Mouse (Mus musculus) midbrain, embryonic 16.5 days (tissue): ENCODE data around the gene Ace. TPM values are rescaled to one million over a fixed set of nuclear protein-coding genes. Genes with fewer than 3 reads are reported as not detected.

Experiments used
- ATAC-seq: fragments of 200-750 bp; cut with Nextera tagmentation; 2 replicates; pipeline ENCODE4 v1.8.0; 2017; ENCODE audit warnings: moderate TSS enrichment
- H3K27ac ChIP-seq: fragments of 300-500 bp; sonication (generic); 2 replicates; pipeline ENCODE4 v1.5.1; 2014; ENCODE audit warnings: mild to moderate bottlenecking, low read length, mixed read lengths
- H3K27me3 ChIP-seq: fragments of 300-500 bp; sonication (generic); 2 replicates; pipeline ENCODE4 v1.6.1; 2014; ENCODE audit warnings: low read depth, low read length, mixed read lengths; ENCODE audit not compliant: control insufficient read depth, insufficient read depth
- H3K36me3 ChIP-seq: fragments of 300-500 bp; sonication (generic); 2 replicates; pipeline ENCODE4 v1.6.1; 2014; ENCODE audit warnings: mild to moderate bottlenecking, low read length, moderate library complexity, mixed read lengths; ENCODE audit not compliant: control insufficient read depth, insufficient read depth
- H3K4me1 ChIP-seq: fragments of 300-500 bp; sonication (generic); 2 replicates; pipeline ENCODE4 v1.6.1; 2014; ENCODE audit warnings: mild to moderate bottlenecking, low read length, mixed read lengths; ENCODE audit not compliant: control insufficient read depth, insufficient read depth
- H3K4me2 ChIP-seq: fragments of 300-500 bp; sonication (generic); 2 replicates; pipeline ENCODE4 v1.6.1; 2014; ENCODE audit warnings: mild to moderate bottlenecking, low read length, mixed read lengths
- H3K4me3 ChIP-seq: fragments of 300-500 bp; sonication (generic); 2 replicates; pipeline ENCODE4 v1.5.1; 2014; ENCODE audit warnings: low read depth, mild to moderate bottlenecking, low read length, moderate library complexity, mixed read lengths
- H3K9ac ChIP-seq: fragments of 300-500 bp; sonication (generic); 2 replicates; pipeline ENCODE4 v1.6.1; 2014; ENCODE audit warnings: low read depth, low read length, mixed read lengths
- H3K9me3 ChIP-seq: fragments of 300-500 bp; sonication (generic); replicated peaks from 2 replicates; pipeline ENCODE4 v1.6.1; 2014; ENCODE audit warnings: mild to moderate bottlenecking, low read length, mixed read lengths; ENCODE audit not compliant: control insufficient read depth, poor library complexity, severe bottlenecking
- WGBS: fragments of 180-500 bp; shearing (Covaris S2); extraction: QIAGEN DNeasy Blood & Tissue Kit; methylation state at CpG from one replicate; pipeline ENCODE4 v1.1.7; 2014; 5-methylcytosine and 5-hydroxymethylcytosine counted together
- polyA plus RNA-seq: library from polyadenylated mRNA; unstranded; fragments of >200 nt; fragmentation: Nextera tagmentation; extraction: Ambion mirVana; gene quantifications from 2 replicates; pipeline ENCODE4 v1.2.1, GENCODE M21; 2015

Ace gene
- polyA plus RNA-seq, 1 experiment from 2014 or later, result 8.2 TPM

- no peak overlapping the region for H3K4me2 ChIP-seq
- no peak overlapping the region for H3K4me3 ChIP-seq
- no peaks in the 10 kb centered on the region for H3K36me3 ChIP-seq
- WGBS, result 38% methylated on average over 4 of the region's 4 CpGs
- H3K27me3 ChIP-seq, result no peaks in the 10 kb centered on the region
- no peak overlapping the region for H3K27ac ChIP-seq
- no peaks in the 10 kb centered on the region for H3K4me1 ChIP-seq
- ATAC-seq, result no peak
- H3K9ac ChIP-seq, result no peak overlapping the region
- H3K9me3 ChIP-seq, result no peaks in the 10 kb centered on the region
Observed at GRCm38 (mm10) chr11:106001718-106002117, 34.0 kb downstream of the Ace start.

GRCm38 (mm10) chr11:106004576-106004975 lies 36.8 kb downstream of the Ace start:
- no peaks in the 10 kb centered on the region for H3K36me3 ChIP-seq
- WGBS, result 83% methylated on average over 1 of the region's 1 CpGs
- no peak for ATAC-seq

GRCm38 (mm10) chr11:106005970-106006369 lies 38.2 kb downstream of the Ace start:
- 33% methylated on average over 5 of the region's 5 CpGs for WGBS

More at GRCm38 (mm10) chr11:106004576-106004975, 36.8 kb downstream of the Ace start:
- no peak overlapping the region for H3K4me3 ChIP-seq
- H3K4me1 ChIP-seq, result no peaks in the 10 kb centered on the region
- H3K27ac ChIP-seq, result no peak overlapping the region
- H3K9ac ChIP-seq, result no peak overlapping the region
- H3K4me2 ChIP-seq, result no peak overlapping the region
- H3K9me3 ChIP-seq, result no peaks in the 10 kb centered on the region
- H3K27me3 ChIP-seq, result peaks cover 2% of the 10 kb centered on the region; the same call in 1 of the 2 replicates

GRCm38 (mm10) chr11:106007821-106008220 lies 40.1 kb downstream of the Ace start, which contains the start of gene Kcnh6:
Kcnh6 (plus strand) TSS chr11:106008124.
- Histone ChIP-seq H3K36me3 (no peaks in the 10 kb centered on the region), H3K9ac (peak within 1 kb of the TSS; percentile 55)
- ATAC-seq, result 0 out of 2 replicates have a peak, but pooled peaks have one; percentile 5

More at GRCm38 (mm10) chr11:106005970-106006369, 38.2 kb downstream of the Ace start:
- Histone ChIP-seq H3K4me2 (no peak overlapping the region), H3K4me3 (no peak overlapping the region), H3K9ac (no peak overlapping the region), H3K27ac (no peak overlapping the region), H3K36me3 (no peaks in the 10 kb centered on the region), H3K27me3 (peaks cover 2% of the 10 kb centered on the region; the same call in 1 of the 2 replicates), H3K9me3 (no peaks in the 10 kb centered on the region), H3K4me1 (no peaks in the 10 kb centered on the region)
- ATAC-seq, result no peak

GRCm38 (mm10) chr11:106012711-106013110 lies 45.0 kb downstream of the Ace start:
- H3K4me3 ChIP-seq, result no peak overlapping the region
- ATAC-seq, result no peak
- H3K4me1 ChIP-seq, result peaks cover 5% of the 10 kb centered on the region
- no peak overlapping the region for H3K4me2 ChIP-seq
- H3K27me3 ChIP-seq, result peaks cover 2% of the 10 kb centered on the region; the same call in 1 of the 2 replicates
- 57% methylated on average over 7 of the region's 7 CpGs for WGBS
- no peak overlapping the region for H3K9ac ChIP-seq
- H3K36me3 ChIP-seq, result no peaks in the 10 kb centered on the region
- no peaks in the 10 kb centered on the region for H3K9me3 ChIP-seq
- no peak overlapping the region for H3K27ac ChIP-seq

More at GRCm38 (mm10) chr11:106007821-106008220, 40.1 kb downstream of the Ace start, which contains the start of gene Kcnh6:
- WGBS, result under 1% methylated on average over 23 of the region's 25 CpGs
- Histone ChIP-seq H3K27me3 (peaks cover 2% of the 10 kb centered on the region; the same call in 1 of the 2 replicates), H3K4me1 (no peaks in the 10 kb centered on the region), H3K9me3 (no peaks in the 10 kb centered on the region), H3K27ac (no peak within 1 kb of the TSS), H3K4me3 (peak within 1 kb of the TSS; percentile 13; the same call in 1 of the 2 replicates), H3K4me2 (peak within 1 kb of the TSS; percentile 53)

- H3K4me2 ChIP-seq, result no peak overlapping the region
- peak; percentile 64; the same call in 1 of the 2 replicates for ATAC-seq
- H3K9ac ChIP-seq, result no peak overlapping the region
- no peaks in the 10 kb centered on the region for H3K9me3 ChIP-seq
- peaks cover 5% of the 10 kb centered on the region for H3K4me1 ChIP-seq
- H3K4me3 ChIP-seq, result no peak overlapping the region
- peaks cover under 1% of the 10 kb centered on the region; the same call in 1 of the 2 replicates for H3K27me3 ChIP-seq
- no peak overlapping the region for H3K27ac ChIP-seq
- H3K36me3 ChIP-seq, result no peaks in the 10 kb centered on the region
- WGBS, result 63% methylated on average over 11 of the region's 11 CpGs
Observed at GRCm38 (mm10) chr11:106013556-106014225, 45.9 kb downstream of the Ace start.

GRCm38 (mm10) chr11:106016440-106016839 lies 48.7 kb downstream of the Ace start:
- Histone ChIP-seq H3K4me3 (no peak overlapping the region), H3K27ac (no peak overlapping the region), H3K36me3 (no peaks in the 10 kb centered on the region), H3K9ac (no peak overlapping the region), H3K9me3 (no peaks in the 10 kb centered on the region), H3K4me1 (peaks cover 13% of the 10 kb centered on the region), H3K4me2 (no peak overlapping the region), H3K27me3 (no peaks in the 10 kb centered on the region)
- no peak for ATAC-seq
- 83% methylated on average over 5 of the region's 5 CpGs for WGBS

GRCm38 (mm10) chr11:106020051-106020763 lies 52.5 kb downstream of the Ace start:
- H3K27ac ChIP-seq, result peak overlapping the region; percentile 84

GRCm38 (mm10) chr11:106025774-106026173 lies 58.0 kb downstream of the Ace start:
- no peaks in the 10 kb centered on the region for H3K36me3 ChIP-seq
- H3K27me3 ChIP-seq, result no peaks in the 10 kb centered on the region
- no peak overlapping the region for H3K4me3 ChIP-seq
- 87% methylated on average over 3 of the region's 3 CpGs for WGBS
- peaks cover 6% of the 10 kb centered on the region for H3K4me1 ChIP-seq
- ATAC-seq, result no peak
- H3K9me3 ChIP-seq, result no peaks in the 10 kb centered on the region
- H3K27ac ChIP-seq, result no peak overlapping the region
- H3K9ac ChIP-seq, result no peak overlapping the region
- no peak overlapping the region for H3K4me2 ChIP-seq

More at GRCm38 (mm10) chr11:106020051-106020763, 52.5 kb downstream of the Ace start:
- Histone ChIP-seq H3K4me3 (peak overlapping the region; percentile 57), H3K36me3 (no peaks in the 10 kb centered on the region), H3K9me3 (no peaks in the 10 kb centered on the region), H3K4me2 (peak overlapping the region; percentile 75), H3K4me1 (peaks cover 8% of the 10 kb centered on the region), H3K9ac (peak overlapping the region; percentile 77), H3K27me3 (no peaks in the 10 kb centered on the region)
- peak; percentile 83 for ATAC-seq
- under 1% methylated on average over 50 of the region's 50 CpGs for WGBS
